Mouse (Mus musculus) hindbrain, embryonic 16.5 days (tissue): ENCODE results near the gene 1110017D15Rik. TPM values are rescaled to one million over a fixed set of nuclear protein-coding genes. Genes with fewer than 3 reads are reported as not detected.

Experiments
- ATAC-seq: fragments of 200-750 bp; cut with Nextera tagmentation; 2 replicates; pipeline ENCODE4 v1.8.0; 2017; ENCODE audit warnings: moderate TSS enrichment, moderate library complexity
- H3K27ac ChIP-seq: fragments of 300-500 bp; sonication (generic); 2 replicates; pipeline ENCODE4 v1.5.1; 2014; ENCODE audit warnings: low read depth, mild to moderate bottlenecking, control low read depth, low read length, moderate library complexity
- H3K27me3 ChIP-seq: fragments of 300-500 bp; sonication (generic); replicated peaks from 2 replicates; pipeline ENCODE4 v1.6.1; 2014; ENCODE audit warnings: low read length; ENCODE audit not compliant: control insufficient read depth, insufficient read depth
- H3K36me3 ChIP-seq: fragments of 300-500 bp; sonication (generic); 2 replicates; pipeline ENCODE4 v1.6.1; 2014; ENCODE audit warnings: mild to moderate bottlenecking, low read length, moderate library complexity, mixed read lengths; ENCODE audit not compliant: control insufficient read depth, insufficient read depth
- H3K4me1 ChIP-seq: fragments of 300-500 bp; sonication (generic); 2 replicates; pipeline ENCODE4 v1.6.1; 2014; ENCODE audit warnings: low read depth, low read length; ENCODE audit not compliant: control insufficient read depth, insufficient read depth
- H3K4me2 ChIP-seq: fragments of 300-500 bp; sonication (generic); 2 replicates; pipeline ENCODE4 v1.6.1; 2014; ENCODE audit warnings: mild to moderate bottlenecking, low read length, control low read depth, moderate library complexity
- H3K4me3 ChIP-seq: fragments of 300-500 bp; sonication (generic); 2 replicates; pipeline ENCODE4 v1.5.1; 2014; ENCODE audit warnings: mild to moderate bottlenecking, low read length, control low read depth, moderate library complexity
- H3K9ac ChIP-seq: fragments of 300-500 bp; sonication (generic); 2 replicates; pipeline ENCODE4 v1.6.1; 2014; ENCODE audit warnings: low read depth, mild to moderate bottlenecking, control low read depth, low read length, moderate library complexity
- H3K9me3 ChIP-seq: fragments of 300-500 bp; sonication (generic); 2 replicates; pipeline ENCODE4 v1.6.1; 2014; ENCODE audit warnings: mild to moderate bottlenecking, low read length, moderate library complexity; ENCODE audit not compliant: control insufficient read depth
- WGBS: fragments of 180-500 bp; shearing (Covaris S2); extraction: QIAGEN DNeasy Blood & Tissue Kit; methylation state at CpG from one replicate; pipeline ENCODE4 v1.1.7; 2014; 5-methylcytosine and 5-hydroxymethylcytosine counted together
- polyA plus RNA-seq: library from polyadenylated mRNA; unstranded; fragments of >200 nt; fragmentation: Nextera tagmentation; extraction: Ambion mirVana; gene quantifications from 2 replicates; pipeline ENCODE4 v1.2.1, GENCODE M21; 2015

1110017D15Rik gene
- polyA plus RNA-seq, 1 experiment from 2014 or later, result 21.7 TPM

GRCm38 (mm10) chr4:41480254-41480653, 36.9 kb downstream of the 1110017D15Rik start:
- Histone ChIP-seq H3K9ac (no peak overlapping the region), H3K4me3 (no peak overlapping the region), H3K27ac (0 out of 2 replicates have a peak overlapping the region, but pooled peaks have one; percentile 32), H3K27me3 (no peaks in the 10 kb centered on the region), H3K9me3 (no peaks in the 10 kb centered on the region), H3K4me1 (peaks cover 3% of the 10 kb centered on the region; the same call in 1 of the 2 replicates), H3K36me3 (peaks cover 7% of the 10 kb centered on the region; the same call in 1 of the 2 replicates), H3K4me2 (no peak overlapping the region)
- ATAC-seq, result peak; percentile 89
- WGBS, result 70% methylated on average over 8 of the region's 8 CpGs

- 63% methylated on average over 1 of the region's 1 CpGs for WGBS
- Histone ChIP-seq H3K36me3 (peaks cover 7% of the 10 kb centered on the region; the same call in 1 of the 2 replicates), H3K27ac (no peak overlapping the region), H3K27me3 (no peaks in the 10 kb centered on the region), H3K4me3 (no peak overlapping the region), H3K4me2 (no peak overlapping the region), H3K4me1 (peaks cover 3% of the 10 kb centered on the region; the same call in 1 of the 2 replicates), H3K9ac (no peak overlapping the region), H3K9me3 (no peaks in the 10 kb centered on the region)
- peak; percentile 38; the same call in 1 of the 2 replicates for ATAC-seq
Observed at GRCm38 (mm10) chr4:41479456-41479804, 37.7 kb downstream of the 1110017D15Rik start.

GRCm38 (mm10) chr4:41478751-41479455, 38.2 kb downstream of the 1110017D15Rik start:
- no peaks in the 10 kb centered on the region for H3K27me3 ChIP-seq
- 66% methylated on average over 4 of the region's 4 CpGs for WGBS

GRCm38 (mm10) chr4:41477648-41478160, 39.4 kb downstream of the 1110017D15Rik start:
- Histone ChIP-seq H3K4me1 (peaks cover 3% of the 10 kb centered on the region; the same call in 1 of the 2 replicates), H3K4me3 (no peak overlapping the region), H3K4me2 (no peak overlapping the region), H3K9ac (no peak overlapping the region), H3K27ac (no peak overlapping the region), H3K9me3 (no peaks in the 10 kb centered on the region), H3K36me3 (peaks cover 7% of the 10 kb centered on the region; the same call in 1 of the 2 replicates), H3K27me3 (no peaks in the 10 kb centered on the region)
- WGBS, result 84% methylated on average over 9 of the region's 9 CpGs
- ATAC-seq, result no peak

More at GRCm38 (mm10) chr4:41478751-41479455, 38.2 kb downstream of the 1110017D15Rik start:
- H3K36me3 ChIP-seq, result peaks cover 7% of the 10 kb centered on the region; the same call in 1 of the 2 replicates
- 0 out of 2 replicates have a peak, but pooled peaks have one; percentile 16 for ATAC-seq
- H3K9me3 ChIP-seq, result no peaks in the 10 kb centered on the region
- H3K9ac ChIP-seq, result no peak overlapping the region
- H3K27ac ChIP-seq, result no peak overlapping the region
- no peak overlapping the region for H3K4me2 ChIP-seq
- peaks cover 3% of the 10 kb centered on the region; the same call in 1 of the 2 replicates for H3K4me1 ChIP-seq
- no peak overlapping the region for H3K4me3 ChIP-seq

- no peaks in the 10 kb centered on the region for H3K36me3 ChIP-seq
- peaks cover 14% of the 10 kb centered on the region for H3K4me1 ChIP-seq
- H3K9ac ChIP-seq, result no peak overlapping the region
- H3K27ac ChIP-seq, result peak overlapping the region; percentile 14
- no peak for ATAC-seq
- H3K9me3 ChIP-seq, result no peaks in the 10 kb centered on the region
- 80% methylated on average over 1 of the region's 1 CpGs for WGBS
- H3K27me3 ChIP-seq, result no peaks in the 10 kb centered on the region
- no peak overlapping the region for H3K4me2 ChIP-seq
- no peak overlapping the region for H3K4me3 ChIP-seq
Observed at GRCm38 (mm10) chr4:41471384-41471689, 45.8 kb downstream of the 1110017D15Rik start.

- no peak overlapping the region for H3K9ac ChIP-seq
- no peaks in the 10 kb centered on the region for H3K36me3 ChIP-seq
- H3K9me3 ChIP-seq, result no peaks in the 10 kb centered on the region
- H3K27ac ChIP-seq, result peak overlapping the region; percentile 14
- no peak overlapping the region for H3K4me3 ChIP-seq
- H3K4me2 ChIP-seq, result no peak overlapping the region
- ATAC-seq, result peak; percentile 86
- 19% methylated on average over 5 of the region's 5 CpGs for WGBS
- peaks cover 14% of the 10 kb centered on the region for H3K4me1 ChIP-seq
- H3K27me3 ChIP-seq, result no peaks in the 10 kb centered on the region
Observed at GRCm38 (mm10) chr4:41470684-41471383, 46.3 kb downstream of the 1110017D15Rik start.

GRCm38 (mm10) chr4:41470051-41470683, 47.0 kb downstream of the 1110017D15Rik start:
- 42% methylated on average over 7 of the region's 7 CpGs for WGBS
- Histone ChIP-seq H3K36me3 (no peaks in the 10 kb centered on the region), H3K4me2 (no peak overlapping the region), H3K4me3 (no peak overlapping the region), H3K9ac (no peak overlapping the region), H3K27ac (peak overlapping the region; percentile 36), H3K4me1 (peaks cover 14% of the 10 kb centered on the region), H3K27me3 (no peaks in the 10 kb centered on the region), H3K9me3 (no peaks in the 10 kb centered on the region)
- ATAC-seq, result no peak

GRCm38 (mm10) chr4:41469199-41469598, 47.9 kb downstream of the 1110017D15Rik start:
- H3K36me3 ChIP-seq, result no peaks in the 10 kb centered on the region
- H3K4me3 ChIP-seq, result no peak overlapping the region
- no peak overlapping the region for H3K4me2 ChIP-seq
- H3K27ac ChIP-seq, result 0 out of 2 replicates have a peak overlapping the region, but pooled peaks have one; percentile 7
- H3K27me3 ChIP-seq, result no peaks in the 10 kb centered on the region
- H3K9ac ChIP-seq, result no peak overlapping the region
- no peaks in the 10 kb centered on the region for H3K9me3 ChIP-seq
- ATAC-seq, result no peak
- WGBS, result 72% methylated on average over 10 of the region's 10 CpGs
- H3K4me1 ChIP-seq, result peaks cover 14% of the 10 kb centered on the region
